Mouse (Mus musculus) pancreas, adult 10 weeks (tissue): ENCODE data around the gene Rxylt1. TPM values are rescaled to one million over a fixed set of nuclear protein-coding genes. Genes with fewer than 3 reads are reported as not detected.

Experiments
- polyA plus RNA-seq: library from polyadenylated mRNA; stranded (reverse); fragments of 350-450 nt; fragmentation: Illumina TruSeq; extraction: RNeasy Lipid Tissue Mini Kit (QIAGEN cat#74804); gene quantifications from one replicate; pipeline ENCODE4 v1.2.3, GENCODE M21; 2015; ENCODE audit warnings: low read depth, low replicate concordance; ENCODE audit not compliant: insufficient read depth

Rxylt1 gene
- 5.2 TPM for polyA plus RNA-seq

DNA sequence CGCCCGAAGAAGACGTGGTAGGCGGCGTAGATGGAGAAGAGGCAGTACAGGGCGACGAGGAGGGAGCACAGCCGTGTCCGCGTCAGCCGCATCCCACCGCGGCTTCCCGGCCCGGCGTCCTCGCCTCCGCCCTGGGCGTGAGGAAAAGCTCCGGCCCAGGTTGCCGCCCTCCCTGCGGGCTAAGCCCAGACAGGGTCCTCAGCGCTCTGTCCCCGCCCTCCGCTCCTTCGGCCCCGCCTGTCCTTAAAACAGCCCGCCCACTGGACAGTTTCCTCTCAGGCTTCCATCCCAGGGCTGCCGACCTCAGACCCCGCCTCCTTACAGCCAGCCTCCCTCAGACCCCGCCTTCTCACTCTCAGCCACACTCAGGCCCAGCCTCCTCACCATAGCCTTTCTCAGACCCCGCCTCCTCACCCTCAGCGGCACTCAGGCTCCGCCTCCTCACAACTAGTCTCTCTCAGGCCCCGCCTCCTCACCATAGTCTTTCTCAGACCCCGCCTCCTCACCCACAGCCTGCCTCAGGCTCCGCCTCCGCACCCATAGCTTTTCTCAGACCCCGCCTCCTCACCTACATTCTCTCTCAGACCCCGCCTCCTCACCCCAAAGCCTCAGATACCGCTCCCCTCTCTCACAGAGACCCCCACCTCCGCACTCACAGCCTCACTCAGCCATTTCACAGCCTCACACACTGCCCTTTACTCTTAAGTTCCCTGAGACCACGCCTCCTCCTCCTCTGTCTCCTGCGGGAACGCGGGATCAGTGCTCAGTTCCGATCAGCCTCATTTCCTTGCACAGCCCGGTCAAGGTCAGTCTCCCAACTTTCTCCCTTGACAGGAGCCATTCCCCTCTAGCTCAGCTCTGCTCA, at the start of gene Rxylt1:
TSS of gene Rxylt1 (minus strand) at position 392 of the 865 bp plus-strand sequence.

GRCm38 (mm10) chr10:122046904-122047726, 50.1 kb downstream of the Rxylt1 start, which contains the start of gene Srgap1:
Srgap1 (minus strand) TSS chr10:122047315.

Other genes starting within 250 kb of the Rxylt1 start
- gene Srgap1, start 50.1 kb downstream of the Rxylt1 start, polyA plus RNA-seq = 0.59 TPM